Mouse (Mus musculus) G1E-ER4 (cell line): ENCODE data around the gene Naa16. TPM values are rescaled to one million over a fixed set of nuclear protein-coding genes. Genes with fewer than 3 reads are reported as not detected.
A peak's percentile ranks its signal among the peaks of the same experiment; 100 is the strongest.

Experiments used
- GATA1 ChIP-seq: IDR thresholded peaks from one replicate; pipeline ENCODE4 v1.8.0; 2012; ENCODE audit warnings: low read length, inconsistent platforms
- polyA plus RNA-seq: library from polyadenylated mRNA; stranded (reverse); fragments of >175 nt; gene quantifications from 2 replicates; pipeline ENCODE4 v1.2.3, GENCODE M21; 2012

Naa16 gene
- 38.8 and 60.5 TPM in 2 replicates for polyA plus RNA-seq

- no peak for TF ChIP-seq GATA1
Observed at GRCm38 (mm10) chr14:79390265-79390926, at the start of gene Naa16. Naa16 (minus strand) TSS chr14:79390778.

- no peak for TF ChIP-seq GATA1
Observed at GRCm38 (mm10) chr14:79434068-79434467, 43.5 kb upstream of the Naa16 start.

- TF ChIP-seq GATA1: no peak
Observed at GRCm38 (mm10) chr14:79425979-79426729, 35.6 kb upstream of the Naa16 start, which contains the start of gene Kbtbd7. Kbtbd7 (plus strand) TSS chr14:79426511.

- no peak for TF ChIP-seq GATA1
Observed at GRCm38 (mm10) chr14:79420083-79420685, 29.6 kb upstream of the Naa16 start.

GRCm38 (mm10) chr14:79413121-79413520, 22.5 kb upstream of the Naa16 start:
- TF ChIP-seq GATA1: no peak

GRCm38 (mm10) chr14:79410662-79411061, 20.1 kb upstream of the Naa16 start:
- no peak for TF ChIP-seq GATA1

GRCm38 (mm10) chr14:79409278-79409830, 18.8 kb upstream of the Naa16 start:
- no peak for TF ChIP-seq GATA1

- no peak for TF ChIP-seq GATA1
Observed at GRCm38 (mm10) chr14:79407641-79408040, 17.1 kb upstream of the Naa16 start.

GRCm38 (mm10) chr14:79397321-79398122, 6.9 kb upstream of the Naa16 start, which contains the start of gene Mtrf1:
Mtrf1 (plus strand) TSS chr14:79397772.
- no peak for TF ChIP-seq GATA1

GRCm38 (mm10) chr14:79394564-79394963, 4.0 kb upstream of the Naa16 start:
- no peak for TF ChIP-seq GATA1

- no peak for TF ChIP-seq GATA1
Observed at GRCm38 (mm10) chr14:79393289-79393688, 2.7 kb upstream of the Naa16 start.

- no peak for TF ChIP-seq GATA1
Observed at GRCm38 (mm10) chr14:79389438-79390264, 927 bp downstream of the Naa16 start.

- TF ChIP-seq GATA1: no peak
Observed at GRCm38 (mm10) chr14:79388304-79388703, 2.3 kb downstream of the Naa16 start.

- TF ChIP-seq GATA1: peak; percentile 81
Observed at GRCm38 (mm10) chr14:79383120-79383519, 7.5 kb downstream of the Naa16 start.
